Mouse (Mus musculus) CH12.LX (cell line): ENCODE measurements around the gene Slc22a16. TPM values are rescaled to one million over a fixed set of nuclear protein-coding genes. Genes with fewer than 3 reads are reported as not detected.

Experiments used
- DNase-seq: peaks from one replicate; pipeline ENCODE4 v3.0.0-alpha.2; 2013; ENCODE audit errors: extremely low read depth
- H3K27ac ChIP-seq: 2 replicates; pipeline ENCODE4 v1.5.1; 2012; ENCODE audit warnings: low read depth, mild to moderate bottlenecking, control low read depth, moderate library complexity; ENCODE audit not compliant: insufficient read depth
- H3K27me3 ChIP-seq: replicated peaks from 2 replicates; pipeline ENCODE3; 2012; ENCODE audit warnings: inconsistent platforms
- H3K36me3 ChIP-seq, 2 experiments: replicated peaks in 1 of 2; 2 replicates each; pipeline versions ENCODE3 to v1.6.1; 2012; ENCODE audit warnings: inconsistent platforms in 1 of 2, low read length in 1 of 2, mild to moderate bottlenecking in 1 of 2, mixed read lengths in 1 of 2, moderate library complexity in 1 of 2; ENCODE audit not compliant: control insufficient read depth in 1 of 2, insufficient read depth in 1 of 2
- H3K4me1 ChIP-seq, 2 experiments: 2 replicates each; pipeline ENCODE4 v1.6.1; 2012; ENCODE audit warnings: inconsistent platforms in 1 of 2, moderate library complexity in 1 of 2; ENCODE audit not compliant: insufficient read depth in 2 of 2, control insufficient read depth in 1 of 2
- H3K4me2 ChIP-seq: 2 replicates; pipeline ENCODE4 v1.6.1; 2012; ENCODE audit warnings: low read depth, mild to moderate bottlenecking, control low read depth; ENCODE audit not compliant: poor library complexity, insufficient read depth, severe bottlenecking
- H3K4me3 ChIP-seq, 3 experiments: fragments of 150-350 bp in 1 of 3; sonication (generic) in 1 of 3; replicated peaks in 1 of 3; 2 replicates each; pipeline versions ENCODE3 to v1.5.1; 2011 to 2012; ENCODE audit warnings: low read depth in 2 of 3, low read length in 2 of 3, mild to moderate bottlenecking in 2 of 3, moderate library complexity in 2 of 3, control low read depth in 1 of 3, improper control_type of control experiment in 1 of 3, inconsistent platforms in 1 of 3, mixed read lengths in 1 of 3; ENCODE audit not compliant: poor library complexity in 1 of 3
- H3K79me2 ChIP-seq: replicated peaks from 2 replicates; pipeline ENCODE4 v1.6.1; 2012; ENCODE audit warnings: mild to moderate bottlenecking, moderate library complexity; ENCODE audit not compliant: control insufficient read depth, poor library complexity, insufficient read depth, severe bottlenecking; ENCODE audit errors: extremely low read depth
- H3K9ac ChIP-seq: 2 replicates; pipeline ENCODE4 v1.6.1; 2012; ENCODE audit warnings: low read depth, mild to moderate bottlenecking, control low read depth, moderate library complexity; ENCODE audit not compliant: insufficient read depth
- H3K9me3 ChIP-seq: replicated peaks from 2 replicates; pipeline ENCODE3; 2012; ENCODE audit warnings: low read length, inconsistent platforms, mixed read lengths
- BHLHE40 ChIP-seq: IDR thresholded peaks from 2 replicates; pipeline ENCODE4 v1.6.1; 2011; ENCODE audit warnings: mild to moderate bottlenecking, low read depth, low read length, improper control_type of control experiment
- CHD1 ChIP-seq: IDR thresholded peaks from 2 replicates; pipeline ENCODE4 v1.6.1; 2012; ENCODE audit warnings: low read depth, low read length, improper control_type of control experiment, inconsistent platforms
- CHD2 ChIP-seq: IDR thresholded peaks from 2 replicates; pipeline ENCODE4 v1.6.1; 2011; ENCODE audit warnings: low read length, improper control_type of control experiment
- ELF1 ChIP-seq: IDR thresholded peaks from 2 replicates; pipeline ENCODE4 v1.6.1; 2014; ENCODE audit warnings: low read depth, mild to moderate bottlenecking, inconsistent platforms, low read length, improper control_type of control experiment
- EP300 ChIP-seq: IDR thresholded peaks from 2 replicates; pipeline ENCODE4 v1.6.1; 2011; ENCODE audit warnings: low read length, improper control_type of control experiment
- IRF4 ChIP-seq: IDR thresholded peaks from 2 replicates; pipeline ENCODE4 v1.6.1; 2014; ENCODE audit warnings: low read depth, mild to moderate bottlenecking, inconsistent platforms, low read length, improper control_type of control experiment
- JUN ChIP-seq: IDR thresholded peaks from 2 replicates; pipeline ENCODE4 v1.6.1; 2011; ENCODE audit warnings: low read depth, mild to moderate bottlenecking, low read length, improper control_type of control experiment, moderate library complexity; ENCODE audit not compliant: insufficient read depth
- MAFK ChIP-seq: IDR thresholded peaks from 2 replicates; pipeline ENCODE4 v1.6.1; 2011; ENCODE audit warnings: low read length, improper control_type of control experiment; ENCODE audit not compliant: insufficient replicate concordance
- MAZ ChIP-seq: IDR thresholded peaks from 2 replicates; pipeline ENCODE4 v1.6.1; 2012; ENCODE audit warnings: low read depth, mild to moderate bottlenecking, inconsistent platforms, low read length, improper control_type of control experiment, moderate library complexity
- MEF2A ChIP-seq: IDR thresholded peaks from 2 replicates; pipeline ENCODE4 v1.6.1; 2014; ENCODE audit warnings: low read depth, mild to moderate bottlenecking, inconsistent platforms, low read length, improper control_type of control experiment, borderline replicate concordance
- MYC ChIP-seq: IDR thresholded peaks from 2 replicates; pipeline ENCODE4 v1.6.1; 2011; ENCODE audit warnings: low read depth, mild to moderate bottlenecking, improper control_type of control experiment, low read length
- NRF1 ChIP-seq: IDR thresholded peaks from 2 replicates; pipeline ENCODE4 v1.6.1; 2014; ENCODE audit warnings: low read depth, mild to moderate bottlenecking, inconsistent platforms, low read length, improper control_type of control experiment, moderate library complexity
- PAX5 ChIP-seq: IDR thresholded peaks from 2 replicates; pipeline ENCODE4 v1.6.1; 2012; ENCODE audit warnings: low read length, inconsistent platforms, mixed read lengths
- POLR2A ChIP-seq: IDR thresholded peaks from 2 replicates; pipeline ENCODE4 v1.6.1; 2011; ENCODE audit warnings: low read depth, mild to moderate bottlenecking, improper control_type of control experiment, low read length
- RAD21 ChIP-seq: IDR thresholded peaks from 2 replicates; pipeline ENCODE4 v1.6.1; 2011; ENCODE audit warnings: low read depth, mild to moderate bottlenecking, low read length, improper control_type of control experiment, moderate library complexity
- RCOR1 ChIP-seq: conservative IDR thresholded peaks from 2 replicates; pipeline ENCODE4 v1.6.1; 2012; ENCODE audit warnings: low read depth, mild to moderate bottlenecking, inconsistent platforms, low read length, improper control_type of control experiment
- USF1 ChIP-seq: IDR thresholded peaks from 2 replicates; pipeline ENCODE4 v1.6.1; 2014; ENCODE audit warnings: low read depth, mild to moderate bottlenecking, inconsistent platforms, low read length, improper control_type of control experiment
- dilution Hi-C: fragments of 300-500 bp; cut with MboI; formaldehyde crosslinking; loops from 2 replicates; pipeline ENCODE4 v1.14.3; 2020; ENCODE audit warnings: low sequenced_read_pairs; ENCODE audit not compliant: extremely low pct_unique_long_range_greater_than_20kb, extremely low pct_ligation_motif_present
- in situ Hi-C: fragments of 300-500 bp; cut with MboI; formaldehyde crosslinking; loops from 3 replicates; pipeline ENCODE4 v1.14.3; 2019; ENCODE audit warnings: low sequenced_read_pairs, low pct_ligation_motif_present, low pct_unique_long_range_greater_than_20kb, mixed read lengths
- polyA plus RNA-seq: library from polyadenylated mRNA; unstranded; fragments of >175 nt; gene quantifications from 2 replicates; pipeline ENCODE4 v1.2.1, GENCODE M21; 2012; ENCODE audit warnings: low read depth; ENCODE audit not compliant: insufficient read length
- total RNA-seq, 2 experiments: library from RNA; depleted of rRNA; stranded (reverse); fragments of 300-350 nt in 1 of 2; fragments of >200 nt in 1 of 2; gene quantifications; 2 replicates each; pipeline ENCODE4 v1.2.3; 2012 to 2014

Slc22a16 gene
- total and polyA plus RNA-seq, 3 experiments: not detected

- DNase-seq: no peak
- TF ChIP-seq MYC (no peak), RCOR1 (no peak), JUN (no peak), PAX5 (no peak), NRF1 (no peak), ELF1 (no peak), MAZ (no peak), USF1 (no peak)
- in situ Hi-C loops: no loop called here
- H3K4me2 ChIP-seq: no peak overlapping the region
- no peaks in the 10 kb centered on the region for H3K27me3 ChIP-seq
- peaks cover 2 to 22% of the 10 kb centered on the region in 2 experiments; a peak in 3 of 4 replicates for H3K4me1 ChIP-seq
- H3K9me3 ChIP-seq: peaks cover 3% of the 10 kb centered on the region
- H3K9ac ChIP-seq: no peak overlapping the region
- no peaks in the 10 kb centered on the region for H3K36me3 ChIP-seq
- dilution Hi-C loops: no loop called here
- H3K27ac ChIP-seq: no peak overlapping the region
- H3K79me2 ChIP-seq: no peaks in the 10 kb centered on the region
- H3K4me3 ChIP-seq: no peak overlapping the region
Observed at GRCm38 (mm10) chr10:40641901-40642300, 71.8 kb downstream of the Slc22a16 start.

- no peak overlapping the region for H3K9ac ChIP-seq
- H3K36me3 ChIP-seq: no peaks in the 10 kb centered on the region
- no peak for TF ChIP-seq POLR2A
- peaks cover 3% of the 10 kb centered on the region for H3K9me3 ChIP-seq
- no peak overlapping the region for H3K27ac ChIP-seq
- DNase-seq: peak; percentile 8
- no peak overlapping the region for H3K4me3 ChIP-seq
- dilution Hi-C loops (no loop called here), in situ Hi-C loops (no loop called here)
- peaks cover 2% of the 10 kb centered on the region for H3K27me3 ChIP-seq
- H3K4me1 ChIP-seq: peaks cover 2 to 22% of the 10 kb centered on the region in 2 experiments; a peak in 3 of 4 replicates
- no peaks in the 10 kb centered on the region for H3K79me2 ChIP-seq
- H3K4me2 ChIP-seq: no peak overlapping the region
Observed at GRCm38 (mm10) chr10:40643126-40643525, 73.0 kb downstream of the Slc22a16 start.

GRCm38 (mm10) chr10:40644456-40644855 is 74.3 kb downstream of the Slc22a16 start:
- no peak overlapping the region for H3K4me3 ChIP-seq
- no peaks in the 10 kb centered on the region for H3K79me2 ChIP-seq
- no peak for DNase-seq
- TF ChIP-seq MAFK (no peak), RAD21 (no peak), MYC (no peak), CHD1 (no peak), USF1 (no peak), EP300 (no peak), BHLHE40 (no peak), IRF4 (no peak), MEF2A (no peak), CHD2 (no peak)
- dilution Hi-C loops: no loop called here
- H3K27ac ChIP-seq: no peak overlapping the region
- peaks cover 2 to 15% of the 10 kb centered on the region in 2 experiments; a peak in 3 of 4 replicates for H3K4me1 ChIP-seq
- H3K9ac ChIP-seq: no peak overlapping the region
- no peak overlapping the region for H3K4me2 ChIP-seq
- H3K27me3 ChIP-seq: peaks cover 2% of the 10 kb centered on the region
- no peaks in the 10 kb centered on the region for H3K36me3 ChIP-seq
- in situ Hi-C loops: no loop called here
- peaks cover 3% of the 10 kb centered on the region for H3K9me3 ChIP-seq
